Mouse (Mus musculus): ENCODE data around the gene Hoxb3. TPM values are rescaled to one million over a fixed set of nuclear protein-coding genes. Genes with fewer than 3 reads are reported as not detected.

Gene Hoxb3
- total RNA-seq, 1 experiment from 2014 or later: 1.8 TPM

DNA sequence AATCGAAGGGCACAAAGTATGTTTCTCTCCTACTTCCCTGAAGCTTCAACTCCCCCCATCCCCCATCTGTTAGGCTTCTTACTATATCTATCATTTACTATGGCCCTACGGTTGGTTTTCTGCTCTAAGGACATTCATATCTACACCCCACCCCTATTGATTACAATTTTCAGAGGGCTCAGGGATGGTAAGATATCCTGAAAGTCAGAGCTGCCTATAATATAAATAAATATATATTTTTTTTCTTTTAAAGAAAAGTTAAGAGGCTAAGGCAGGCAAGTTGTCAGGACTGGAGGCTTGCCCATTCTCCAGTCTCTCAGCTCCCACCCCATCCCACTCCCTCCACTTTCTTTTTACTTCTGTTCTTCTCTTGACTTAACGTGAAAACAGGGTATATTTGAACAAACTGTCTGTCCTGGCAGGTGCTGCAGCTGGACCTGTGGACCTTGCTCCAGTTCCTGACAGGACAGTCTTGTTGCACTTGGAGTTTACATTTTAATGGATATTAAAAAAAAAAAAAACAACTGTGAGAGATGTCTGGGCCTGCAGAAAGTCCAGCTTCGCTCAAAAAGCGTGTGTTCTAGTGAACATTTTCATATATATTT, 23.9 kb downstream of the Hoxb3 start:
- ATAC-seq (replicated peaks; ENCODE audit: insufficient number of reproducible peaks, low FRiP score, low TSS enrichment, poor library complexity, severe bottlenecking): no peak

GRCm38 (mm10) chr11:96347717-96348116, 24.6 kb downstream of the Hoxb3 start:
- no peak for ATAC-seq (replicated peaks; ENCODE audit: insufficient number of reproducible peaks, low FRiP score, low TSS enrichment, poor library complexity, severe bottlenecking)

GRCm38 (mm10) chr11:96348141-96348928, 25.2 kb downstream of the Hoxb3 start:
- ATAC-seq (replicated peaks; ENCODE audit: insufficient number of reproducible peaks, low FRiP score, low TSS enrichment, poor library complexity, severe bottlenecking): no peak

- no peak for ATAC-seq (replicated peaks; ENCODE audit: insufficient number of reproducible peaks, low FRiP score, low TSS enrichment, poor library complexity, severe bottlenecking)
Observed at GRCm38 (mm10) chr11:96348988-96349387, 25.9 kb downstream of the Hoxb3 start.

- no peak for ATAC-seq (replicated peaks; ENCODE audit: insufficient number of reproducible peaks, low FRiP score, low TSS enrichment, poor library complexity, severe bottlenecking)
Observed at GRCm38 (mm10) chr11:96349491-96350340, 26.6 kb downstream of the Hoxb3 start.

- ATAC-seq (replicated peaks; ENCODE audit: insufficient number of reproducible peaks, low FRiP score, low TSS enrichment, poor library complexity, severe bottlenecking): no peak
Observed at GRCm38 (mm10) chr11:96350341-96350624, 27.2 kb downstream of the Hoxb3 start, which contains the start of gene Hoxb2. Hoxb2 (plus strand) TSS chr11:96350525.

DNA sequence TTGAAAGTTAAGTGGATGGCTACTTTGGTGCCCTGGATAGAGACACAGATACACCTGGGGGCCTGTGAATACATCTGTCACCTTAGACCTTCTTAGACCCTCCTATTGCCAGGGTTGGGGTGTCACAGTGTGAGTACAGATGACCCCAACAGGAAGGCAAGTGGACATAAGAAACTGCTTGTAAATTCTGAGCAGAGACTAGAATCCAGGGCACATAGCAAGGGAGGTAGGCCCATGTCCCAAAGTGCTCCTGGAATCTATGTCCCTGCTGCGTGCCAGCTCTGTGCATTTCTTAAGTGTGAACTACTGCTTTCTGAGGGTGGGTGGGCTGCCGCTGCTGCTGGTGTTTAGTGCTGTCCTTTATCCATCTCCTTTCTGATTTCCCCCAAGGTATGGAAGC, 27.7 kb downstream of the Hoxb3 start:
- ATAC-seq (replicated peaks; ENCODE audit: insufficient number of reproducible peaks, low FRiP score, low TSS enrichment, poor library complexity, severe bottlenecking): no peak

- no peak for ATAC-seq (replicated peaks; ENCODE audit: insufficient number of reproducible peaks, low FRiP score, low TSS enrichment, poor library complexity, severe bottlenecking)
Observed at GRCm38 (mm10) chr11:96351312-96351711, 28.2 kb downstream of the Hoxb3 start.

DNA sequence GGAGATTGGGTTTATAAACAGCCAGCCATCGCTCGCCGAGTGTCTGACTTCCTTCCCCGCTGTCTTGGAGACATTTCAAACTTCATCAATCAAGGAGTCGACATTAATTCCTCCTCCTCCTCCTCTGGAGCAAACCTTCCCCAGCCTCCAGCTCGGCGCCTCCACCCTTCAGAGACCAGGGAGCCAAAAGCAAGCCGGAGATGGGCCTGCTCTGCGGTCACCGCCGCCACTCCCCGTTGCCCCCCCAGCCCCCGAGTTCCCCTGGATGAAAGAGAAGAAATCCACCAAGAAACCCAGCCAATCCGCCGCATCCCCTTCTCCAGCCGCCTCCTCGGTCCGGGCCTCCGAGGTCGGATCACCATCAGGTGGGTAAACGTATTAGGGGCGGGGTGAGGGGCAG, 28.7 kb downstream of the Hoxb3 start:
- ATAC-seq (replicated peaks; ENCODE audit: insufficient number of reproducible peaks, low FRiP score, low TSS enrichment, poor library complexity, severe bottlenecking): no peak

GRCm38 (mm10) chr11:96352691-96353521, 29.8 kb downstream of the Hoxb3 start:
- no peak for ATAC-seq (replicated peaks; ENCODE audit: insufficient number of reproducible peaks, low FRiP score, low TSS enrichment, poor library complexity, severe bottlenecking)

DNA sequence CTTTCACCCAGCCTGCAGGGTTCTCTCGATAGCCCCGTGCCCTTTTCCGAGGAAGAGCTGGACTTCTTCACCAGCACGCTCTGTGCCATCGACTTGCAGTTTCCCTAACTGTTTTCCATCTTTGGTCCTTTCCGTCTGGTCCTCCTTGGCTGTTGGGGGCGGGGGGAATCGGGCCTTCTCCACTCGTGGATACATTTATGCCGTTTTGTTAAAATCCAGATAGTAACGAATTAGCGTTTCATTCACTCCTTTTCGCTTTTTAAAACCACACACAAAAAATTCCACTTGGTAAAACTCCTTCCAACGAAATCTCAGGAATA, 30.4 kb downstream of the Hoxb3 start:
- ATAC-seq (replicated peaks; ENCODE audit: insufficient number of reproducible peaks, low FRiP score, low TSS enrichment, poor library complexity, severe bottlenecking): no peak

DNA sequence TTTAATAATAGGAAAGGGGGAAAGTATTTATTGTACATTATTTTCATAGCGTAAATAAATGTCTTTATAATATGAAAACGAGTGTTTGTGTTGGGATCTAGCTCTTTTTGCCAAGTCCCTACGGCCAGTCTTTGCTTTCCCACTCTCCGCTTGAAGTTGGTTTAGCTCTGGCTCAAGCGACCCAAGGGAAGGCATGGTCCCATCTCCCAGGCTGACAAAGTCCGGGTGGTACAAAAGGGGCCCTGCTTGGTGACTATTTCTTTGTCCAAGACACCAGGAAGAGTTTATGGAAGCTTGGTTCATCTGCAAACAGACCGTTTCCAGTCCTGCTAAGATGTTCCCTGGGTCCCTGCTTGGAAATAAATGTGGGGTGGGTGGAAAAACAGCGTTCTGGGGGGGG, 30.8 kb downstream of the Hoxb3 start:
- ATAC-seq (replicated peaks; ENCODE audit: insufficient number of reproducible peaks, low FRiP score, low TSS enrichment, poor library complexity, severe bottlenecking): no peak

DNA sequence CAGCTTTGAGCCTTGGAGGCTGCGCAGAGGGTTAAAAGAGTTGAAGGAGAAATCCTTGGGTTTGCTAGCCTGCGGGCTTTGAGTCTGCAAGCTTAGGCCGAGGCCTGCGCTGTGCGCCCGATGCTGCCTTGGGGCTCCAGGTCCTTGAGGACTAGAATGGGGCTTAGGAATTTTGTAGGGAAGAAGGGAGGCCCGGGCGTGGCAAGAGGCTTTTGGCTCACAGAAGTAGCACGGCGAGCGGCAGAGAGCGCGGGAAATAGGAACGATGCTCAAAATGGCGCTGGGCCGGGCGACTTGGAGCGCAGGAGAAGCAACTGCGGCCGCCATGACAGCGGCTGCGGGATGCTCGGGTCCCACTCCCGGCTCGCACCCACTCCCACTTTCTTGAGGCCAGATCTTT, 31.2 kb downstream of the Hoxb3 start:
- no peak for ATAC-seq (replicated peaks; ENCODE audit: insufficient number of reproducible peaks, low FRiP score, low TSS enrichment, poor library complexity, severe bottlenecking)

DNA sequence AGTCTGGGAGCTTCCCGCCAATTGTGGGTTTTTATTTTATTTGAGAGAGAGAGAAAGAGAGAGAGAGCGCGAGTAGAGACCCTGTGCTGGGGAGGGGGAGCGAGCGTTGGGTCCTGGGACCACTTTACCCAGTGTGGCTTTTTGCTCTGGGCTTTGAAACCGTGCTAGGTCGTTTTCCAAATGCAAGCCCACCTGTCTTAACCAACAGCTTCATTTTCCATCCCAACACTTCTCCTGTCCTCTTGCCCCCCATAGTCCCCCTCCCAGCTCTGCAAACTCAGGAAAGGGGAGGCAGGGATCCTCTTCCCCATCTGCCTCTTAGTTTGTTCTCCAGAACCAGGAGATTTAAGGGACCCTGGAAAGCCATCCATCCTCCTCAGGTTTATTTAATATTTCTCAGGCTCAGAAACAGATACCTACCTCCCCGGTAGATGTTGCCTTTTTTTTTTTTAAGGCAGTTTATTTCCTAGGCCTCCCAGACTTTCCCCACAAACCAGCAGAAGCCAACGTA, 31.7 kb downstream of the Hoxb3 start:
- ATAC-seq (replicated peaks; ENCODE audit: insufficient number of reproducible peaks, low FRiP score, low TSS enrichment, poor library complexity, severe bottlenecking): no peak

GRCm38 (mm10) chr11:96363807-96364206, 40.7 kb downstream of the Hoxb3 start:
- ATAC-seq (replicated peaks; ENCODE audit: insufficient number of reproducible peaks, low FRiP score, low TSS enrichment, poor library complexity, severe bottlenecking): no peak

DNA sequence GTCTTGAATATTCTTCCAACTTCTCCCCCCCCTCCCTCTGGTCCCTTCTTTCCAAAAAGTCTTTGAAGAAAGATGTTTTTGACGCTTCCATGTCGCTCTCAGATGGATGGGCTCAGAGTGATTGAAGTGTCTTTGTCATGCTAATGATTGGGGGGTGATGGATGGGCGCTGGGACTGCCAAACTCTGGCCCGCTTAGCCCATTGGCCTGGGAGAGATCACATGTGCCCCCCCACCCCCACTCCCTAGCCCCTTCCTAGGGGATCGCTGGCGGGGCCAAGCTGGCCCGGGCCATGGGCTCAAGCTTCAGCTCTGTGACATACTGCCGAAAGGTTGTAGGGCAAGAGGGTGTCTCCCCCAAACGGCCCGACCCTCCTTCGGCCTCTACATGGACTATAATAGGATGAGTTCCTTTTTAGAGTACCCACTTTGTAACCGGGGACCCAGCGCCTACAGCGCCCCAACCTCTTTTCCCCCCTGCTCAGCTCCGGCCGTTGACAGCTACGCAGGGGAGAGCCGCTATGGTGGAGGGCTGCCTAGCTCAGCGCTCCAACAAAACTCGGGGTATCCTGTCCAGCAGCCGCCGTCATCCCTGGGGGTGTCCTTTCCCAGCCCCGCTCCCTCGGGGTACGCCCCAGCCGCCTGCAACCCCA, 42.4 kb downstream of the Hoxb3 start, which contains the start of gene Hoxb1:
Gene Hoxb1, plus strand, starts transcription at position 312 of the 651 bp plus-strand sequence.
- no peak for ATAC-seq (replicated peaks; ENCODE audit: insufficient number of reproducible peaks, low FRiP score, low TSS enrichment, poor library complexity, severe bottlenecking)

GRCm38 (mm10) chr11:96366092-96367041, 43.2 kb downstream of the Hoxb3 start:
- no peak for ATAC-seq (replicated peaks; ENCODE audit: insufficient number of reproducible peaks, low FRiP score, low TSS enrichment, poor library complexity, severe bottlenecking)
